ENCODE assay signal across 20 mouse cellular contexts in genomic region chr4:151089270-151089669, GRCm38 (mm10). TPM values are rescaled to one million over a fixed set of nuclear protein-coding genes. Genes with fewer than 3 reads are reported as not detected.
DNase-seq lines count a peak whose midpoint lies in the region; ATAC-seq and TF ChIP-seq lines count a peak whose summit lies in the region.
"Had no signal": no experiment of that assay in that cellular context is flagged by ENCODE, and none has a peak within 500 bp of the region (broad histone marks: within the 10 kb centered on the region; RNA-seq: fewer than 3 reads in every experiment).

Gene Gm13090, plus strand, starts transcription at chr4:151089570.

- DNase-seq in embryonic facial prominence, embryonic 10.5 days (ENCODE audit: low spot score) = no peak
- DNase-seq in heart, postnatal 14 days = no peak
- DNase-seq in midbrain, postnatal 0 days (ENCODE audit: low spot score) = no peak
- no peak for DNase-seq in adrenal gland, adult 8-10 months
- no peak for DNase-seq in spleen, postnatal 36 days (ENCODE audit: low spot score in 2 of 2)
- DNase-seq: adrenal gland, postnatal 14 days; kidney, adult 8-10 months; kidney, postnatal 4 days; liver, postnatal 0 days; midbrain, embryonic 14.5 days; thymus, postnatal 4 days had no signal

- H3K36me3 ChIP-seq in embryonic facial prominence, embryonic 12.5 days = peaks cover 28% of the 10 kb centered on the region; the same call in 1 of the 2 replicates
- peaks cover 51% of the 10 kb centered on the region for H3K36me3 ChIP-seq in embryonic facial prominence, embryonic 10.5 days (replicated peaks)
- peaks cover 10% of the 10 kb centered on the region; the same call in 1 of the 2 replicates for H3K36me3 ChIP-seq in heart, embryonic 15.5 days
- H3K36me3 ChIP-seq in midbrain, postnatal 0 days (ENCODE audit: insufficient read depth, low read length) = peaks cover 21% of the 10 kb centered on the region
- H3K36me3 ChIP-seq in midbrain, embryonic 16.5 days (ENCODE audit: control insufficient read depth, insufficient read depth, low read length) = peaks cover 17% of the 10 kb centered on the region
- H3K36me3 ChIP-seq: G1E had no signal

- no peaks in the 10 kb centered on the region for H3K27me3 ChIP-seq in embryonic facial prominence, embryonic 12.5 days
- H3K27me3 ChIP-seq in embryonic facial prominence, embryonic 10.5 days (replicated peaks; ENCODE audit: low read depth, poor library complexity, severe bottlenecking) = no peaks in the 10 kb centered on the region
- H3K27me3 ChIP-seq in heart, embryonic 15.5 days = no peaks in the 10 kb centered on the region
- H3K27me3 ChIP-seq in midbrain, postnatal 0 days (ENCODE audit: insufficient read depth, low read length) = no peaks in the 10 kb centered on the region
- H3K27me3 ChIP-seq in midbrain, embryonic 16.5 days (ENCODE audit: control insufficient read depth, insufficient read depth, low read depth, low read length) = no peaks in the 10 kb centered on the region
- H3K27me3 ChIP-seq: hindbrain, embryonic 15.5 days had no signal

- H3K4me2 ChIP-seq in embryonic facial prominence, embryonic 12.5 days (replicated peaks) = no peak within 1 kb of the TSS
- no peak within 1 kb of the TSS for H3K4me2 ChIP-seq in heart, embryonic 15.5 days
- H3K4me2 ChIP-seq in midbrain, postnatal 0 days (ENCODE audit: low read depth, low read length, poor library complexity, severe bottlenecking) = no peak within 1 kb of the TSS
- no peak within 1 kb of the TSS for H3K4me2 ChIP-seq in midbrain, embryonic 16.5 days (ENCODE audit: low read length)
- H3K4me2 ChIP-seq: hindbrain, embryonic 15.5 days had no signal

- H3K9ac ChIP-seq in embryonic facial prominence, embryonic 12.5 days = peak within 1 kb of the TSS; percentile 21; the same call in 1 of the 2 replicates
- H3K9ac ChIP-seq in heart, embryonic 15.5 days = peak within 1 kb of the TSS; percentile 29; the same call in 1 of the 2 replicates
- 0 out of 2 replicates have a peak within 1 kb of the TSS, but pooled peaks have one; percentile 5 for H3K9ac ChIP-seq in midbrain, postnatal 0 days (replicated peaks; ENCODE audit: low read length, poor library complexity, severe bottlenecking)
- H3K9ac ChIP-seq in midbrain, embryonic 16.5 days (ENCODE audit: low read depth, low read length) = no peak within 1 kb of the TSS
- H3K9ac ChIP-seq: hindbrain, embryonic 15.5 days; liver, postnatal 0 days had no signal

- intact Hi-C loops in heart, postnatal 14 days (cut with DNase I) = no loop called here

- ATAC-seq in embryonic facial prominence, embryonic 12.5 days (ENCODE audit: insufficient number of reproducible peaks, insufficient read depth, low FRiP score, low TSS enrichment) = no peak
- no peak for ATAC-seq in heart, embryonic 15.5 days (replicated peaks; ENCODE audit: insufficient number of reproducible peaks, insufficient read depth, low FRiP score, low read depth)
- ATAC-seq in midbrain, postnatal 0 days (ENCODE audit: low FRiP score) = no peak
- no peak for ATAC-seq in midbrain, embryonic 16.5 days
- ATAC-seq: liver, postnatal 0 days had no signal

- 92% methylated on average over 7 of the region's 7 CpGs for WGBS in embryonic facial prominence, embryonic 12.5 days
- 90% methylated on average over 7 of the region's 7 CpGs for WGBS in embryonic facial prominence, embryonic 10.5 days
- WGBS in heart, embryonic 15.5 days = 79% methylated on average over 7 of the region's 7 CpGs
- 90% methylated on average over 7 of the region's 7 CpGs for WGBS in midbrain, postnatal 0 days
- 87% methylated on average over 6 of the region's 7 CpGs for WGBS in midbrain, embryonic 16.5 days

- H3K4me3 ChIP-seq in embryonic facial prominence, embryonic 12.5 days = no peak within 1 kb of the TSS
- H3K4me3 ChIP-seq in embryonic facial prominence, embryonic 10.5 days = no peak within 1 kb of the TSS
- no peak within 1 kb of the TSS for H3K4me3 ChIP-seq in heart, embryonic 15.5 days
- H3K4me3 ChIP-seq in midbrain, postnatal 0 days (ENCODE audit: low read depth, low read length) = no peak within 1 kb of the TSS
- H3K4me3 ChIP-seq in midbrain, embryonic 16.5 days (ENCODE audit: low read depth, low read length) = no peak within 1 kb of the TSS
- H3K4me3 ChIP-seq: hindbrain, embryonic 15.5 days had no signal

- no peaks in the 10 kb centered on the region for H3K9me3 ChIP-seq in embryonic facial prominence, embryonic 12.5 days
- no peaks in the 10 kb centered on the region for H3K9me3 ChIP-seq in embryonic facial prominence, embryonic 10.5 days
- no peaks in the 10 kb centered on the region for H3K9me3 ChIP-seq in heart, embryonic 15.5 days (replicated peaks)
- H3K9me3 ChIP-seq in midbrain, postnatal 0 days (ENCODE audit: low read length) = no peaks in the 10 kb centered on the region
- H3K9me3 ChIP-seq in midbrain, embryonic 16.5 days (replicated peaks; ENCODE audit: control insufficient read depth, low read length, poor library complexity, severe bottlenecking) = no peaks in the 10 kb centered on the region
- H3K9me3 ChIP-seq: hindbrain, embryonic 15.5 days had no signal

- H3K4me1 ChIP-seq in embryonic facial prominence, embryonic 12.5 days = no peaks in the 10 kb centered on the region
- peaks cover 7% of the 10 kb centered on the region for H3K4me1 ChIP-seq in embryonic facial prominence, embryonic 10.5 days
- H3K4me1 ChIP-seq in heart, embryonic 15.5 days (replicated peaks) = peaks cover 44% of the 10 kb centered on the region
- H3K4me1 ChIP-seq in midbrain, postnatal 0 days (ENCODE audit: insufficient read depth, low read length) = no peaks in the 10 kb centered on the region
- H3K4me1 ChIP-seq in midbrain, embryonic 16.5 days (ENCODE audit: control insufficient read depth, insufficient read depth, low read length) = peaks cover 4% of the 10 kb centered on the region; the same call in 1 of the 2 replicates

- H3K27ac ChIP-seq in embryonic facial prominence, embryonic 12.5 days = no peak within 1 kb of the TSS
- no peak within 1 kb of the TSS; the same call in 1 of the 2 replicates for H3K27ac ChIP-seq in embryonic facial prominence, embryonic 10.5 days (replicated peaks)
- peak within 1 kb of the TSS; percentile 59 for H3K27ac ChIP-seq in heart, embryonic 15.5 days
- H3K27ac ChIP-seq in midbrain, postnatal 0 days (ENCODE audit: low read depth, low read length) = no peak within 1 kb of the TSS
- H3K27ac ChIP-seq in midbrain, embryonic 16.5 days (ENCODE audit: low read length) = no peak within 1 kb of the TSS
- H3K27ac ChIP-seq: hindbrain, embryonic 15.5 days; macrophage had no signal

- TF ChIP-seq CTCF in midbrain, postnatal 0 days (IDR thresholded peaks at IDR 0.05) = no peak

RNA-seq across cellular contexts. Expression of gene Gm13090, which starts in this region (rescaled TPM):
- polyA plus RNA-seq in embryonic facial prominence, embryonic 12.5 days (2016; fragmentation: Nextera tagmentation; extraction: Ambion mirVana) = not detected in 2 replicates
- polyA plus RNA-seq in embryonic facial prominence, embryonic 10.5 days (2016; fragmentation: Nextera tagmentation; extraction: Ambion mirVana) = not detected in 2 replicates
- not detected in 2 replicates for polyA plus RNA-seq in heart, embryonic 15.5 days (2015; fragmentation: Nextera tagmentation; extraction: Ambion mirVana)
- not detected for total RNA-seq in heart, postnatal 14 days (2021)
- not detected in 2 replicates for total RNA-seq in midbrain, postnatal 0 days (2014; rRNA removed)
- not detected in 2 replicates for polyA plus RNA-seq in midbrain, postnatal 0 days (2015; fragmentation: Nextera tagmentation; extraction: Ambion mirVana)
- not detected in 2 replicates for polyA plus RNA-seq in midbrain, embryonic 16.5 days (2015; fragmentation: Nextera tagmentation; extraction: Ambion mirVana)
- total RNA-seq in adrenal gland, adult 8-10 months (2022) = not detected
- total RNA-seq: adrenal gland, postnatal 14 days; common myeloid progenitor, adult 5-6 weeks; G1E; gastrocnemius, adult 18-20 months had no signal
- polyA plus RNA-seq: G1E; hindbrain, embryonic 15.5 days; limb, embryonic 14.5 days; liver, postnatal 0 days; macrophage had no signal
